Mouse (Mus musculus): ENCODE data around the gene Clptm1l.

Clptm1l gene

GRCm38 (mm10) chr13:73603522-73604155, at the start of gene Clptm1l:
Gene Clptm1l, plus strand, starts transcription at chr13:73604006.
- peak; percentile 98 for DNase-seq (ENCODE audit: low read depth, low spot score)

DNA sequence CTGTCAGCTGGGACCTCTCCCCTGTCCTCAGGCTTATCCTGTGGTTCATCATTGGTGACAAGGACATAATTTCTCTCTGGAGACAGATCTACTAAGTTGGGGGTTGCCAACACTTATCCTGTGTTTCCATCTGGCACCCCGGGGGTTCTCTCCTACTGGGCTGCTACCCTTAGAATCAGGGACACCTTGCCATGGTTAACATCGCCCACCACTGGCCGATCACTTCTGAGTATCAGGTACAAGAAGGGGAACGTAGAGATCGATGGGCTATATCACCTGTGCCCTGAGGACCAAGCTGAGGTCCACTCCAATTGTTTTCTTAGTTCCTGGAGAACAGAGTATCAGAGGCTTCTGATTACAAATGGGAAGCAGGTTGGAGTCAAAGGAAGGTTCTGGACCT, 39.6 kb upstream of the Clptm1l start:
- no peak for DNase-seq (ENCODE audit: low read depth, low spot score)

- peak; percentile 59 for DNase-seq (ENCODE audit: low read depth, low spot score)
These were observed 28.8 kb upstream of the Clptm1l start for GRCm38 (mm10) chr13:73575051-73575450.

GRCm38 (mm10) chr13:73577277-73577676, 26.5 kb upstream of the Clptm1l start:
- no peak for DNase-seq (ENCODE audit: low read depth, low spot score)

- DNase-seq (ENCODE audit: low read depth, low spot score): no peak
These were observed 12.3 kb upstream of the Clptm1l start for GRCm38 (mm10) chr13:73591488-73591887.

DNA sequence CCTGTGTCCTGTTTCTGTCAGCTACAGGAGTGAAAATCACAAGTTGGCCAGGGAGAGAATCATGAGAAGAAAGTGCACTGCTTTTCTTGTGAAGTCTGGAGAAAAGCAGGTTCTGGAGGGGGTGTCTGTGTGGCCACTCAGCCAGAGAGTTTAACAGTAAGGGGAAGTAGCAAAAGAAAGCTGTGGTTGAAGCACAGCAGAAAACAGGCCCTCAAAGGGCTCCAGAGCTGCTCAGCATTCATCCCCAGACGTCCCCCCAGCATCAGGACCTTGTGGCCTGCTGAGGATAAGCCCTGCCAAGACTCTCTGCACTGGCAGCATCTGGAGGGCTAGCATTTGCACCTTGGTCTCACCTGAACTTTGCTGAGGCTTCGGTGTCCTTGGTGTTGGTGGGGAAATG, 11.3 kb upstream of the Clptm1l start:
- no peak for DNase-seq (ENCODE audit: low read depth, low spot score)

DNA sequence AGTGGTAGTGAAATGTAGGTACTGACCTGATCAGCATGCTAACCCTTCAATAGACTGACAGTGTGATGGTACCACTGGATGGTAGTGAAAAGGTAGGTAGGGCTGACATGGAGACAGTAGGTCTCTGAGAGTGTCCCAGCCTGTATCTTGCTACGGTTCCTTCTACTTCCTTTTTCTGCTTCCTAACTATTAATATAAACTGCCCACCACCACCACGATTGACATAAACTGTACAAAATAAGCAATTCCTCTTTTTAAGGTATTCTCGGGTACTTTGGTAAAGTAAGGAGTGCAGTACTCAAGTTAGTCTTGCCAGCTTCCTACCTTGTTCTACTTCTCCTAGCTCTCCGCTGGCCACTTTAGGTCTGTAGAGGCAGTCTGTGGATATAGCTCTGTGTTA, 7.5 kb upstream of the Clptm1l start:
- DNase-seq (ENCODE audit: low read depth, low spot score): no peak

DNA sequence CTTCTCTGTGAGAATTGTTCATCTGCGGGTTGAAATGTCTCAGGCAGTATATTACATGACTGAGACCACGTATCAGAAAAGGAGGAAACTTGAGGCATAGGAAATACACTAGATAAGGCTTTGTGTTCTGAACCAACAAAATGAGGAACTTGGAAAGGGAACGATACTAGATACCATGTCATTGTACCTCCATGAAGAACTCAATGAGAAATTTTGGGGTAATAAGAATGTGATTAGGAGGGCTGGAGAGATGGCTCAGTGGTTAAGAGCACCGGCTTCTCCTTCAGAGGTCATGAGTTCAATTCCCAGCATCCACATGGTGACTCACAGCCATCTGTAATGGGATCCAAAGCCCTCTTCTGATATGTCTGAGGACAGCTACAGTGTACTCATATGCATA, 3.6 kb upstream of the Clptm1l start:
- no peak for DNase-seq (ENCODE audit: low read depth, low spot score)

GRCm38 (mm10) chr13:73603046-73603445, 760 bp upstream of the Clptm1l start:
- DNase-seq (ENCODE audit: low read depth, low spot score): peak; percentile 6

DNA sequence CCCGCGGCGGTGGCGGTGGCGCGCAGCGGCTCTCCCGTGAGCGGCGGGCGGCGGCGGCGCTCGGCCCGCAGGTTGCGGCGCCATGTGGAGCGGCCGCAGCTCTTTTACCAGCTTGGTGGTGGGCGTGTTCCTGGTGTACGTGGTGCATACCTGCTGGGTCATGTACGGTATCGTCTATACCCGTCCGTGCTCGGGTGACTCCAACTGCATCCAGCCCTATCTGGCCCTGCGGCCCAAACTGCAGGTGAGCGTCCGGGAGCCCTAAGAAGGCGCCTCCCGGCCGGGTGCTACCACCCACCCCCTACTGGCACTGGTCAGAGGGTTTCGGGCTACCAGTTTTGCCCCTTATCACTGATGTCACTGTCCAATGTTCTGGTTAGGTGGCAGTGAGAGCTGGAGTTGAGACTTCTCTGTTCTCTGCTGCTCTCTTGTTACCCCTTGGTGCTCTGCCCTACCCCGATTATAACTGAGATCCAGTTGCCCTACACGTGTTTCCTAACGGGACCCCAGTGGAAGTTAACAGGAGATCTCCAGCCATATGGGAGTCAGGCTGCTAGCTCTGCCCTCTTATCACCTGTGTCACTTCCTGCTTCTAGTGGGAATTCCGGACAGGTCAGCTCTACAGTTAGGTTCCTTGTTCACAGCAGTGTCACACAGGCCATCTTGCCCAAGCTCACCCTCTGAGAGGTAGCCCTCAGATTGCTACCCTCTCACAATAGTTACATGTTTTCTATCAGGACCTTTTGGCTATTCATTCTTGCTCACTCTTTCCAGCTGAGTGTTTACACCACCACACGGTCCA, 551 bp downstream of the Clptm1l start:
- peak; percentile 12 for DNase-seq (ENCODE audit: low read depth, low spot score)

DNA sequence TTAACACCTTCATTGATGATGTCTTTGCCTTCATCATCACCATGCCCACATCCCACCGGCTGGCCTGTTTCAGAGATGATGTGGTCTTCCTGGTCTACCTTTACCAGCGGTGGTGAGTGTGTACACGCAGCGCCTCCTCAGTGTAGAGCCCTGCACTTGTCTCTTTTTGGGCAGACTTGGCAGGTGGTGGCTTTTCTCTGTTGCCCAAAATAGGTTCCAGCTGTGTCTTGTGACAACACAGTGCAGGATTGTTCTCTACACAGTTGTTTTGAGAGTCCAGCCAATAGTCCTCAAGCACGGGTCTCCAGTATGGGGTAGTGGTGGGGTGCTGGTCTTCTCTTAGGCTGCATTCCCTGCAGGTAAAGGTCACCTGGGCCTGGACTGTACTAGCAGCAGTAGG, 14.6 kb downstream of the Clptm1l start:
- no peak for DNase-seq (ENCODE audit: low read depth, low spot score)

- DNase-seq (ENCODE audit: low read depth, low spot score): peak; percentile 70
These were observed 16.8 kb downstream of the Clptm1l start for GRCm38 (mm10) chr13:73620637-73621036.

GRCm38 (mm10) chr13:73626410-73626744, 22.6 kb downstream of the Clptm1l start:
- DNase-seq (ENCODE audit: low read depth, low spot score): no peak

GRCm38 (mm10) chr13:73626745-73627549, 23.1 kb downstream of the Clptm1l start, which contains the start of gene Tert:
Gene Tert, plus strand, starts transcription at chr13:73626911.
- peak; percentile 96 for DNase-seq (ENCODE audit: low read depth, low spot score)

- DNase-seq (ENCODE audit: low read depth, low spot score): no peak
These were observed 24.8 kb downstream of the Clptm1l start for GRCm38 (mm10) chr13:73628586-73629113.

DNA sequence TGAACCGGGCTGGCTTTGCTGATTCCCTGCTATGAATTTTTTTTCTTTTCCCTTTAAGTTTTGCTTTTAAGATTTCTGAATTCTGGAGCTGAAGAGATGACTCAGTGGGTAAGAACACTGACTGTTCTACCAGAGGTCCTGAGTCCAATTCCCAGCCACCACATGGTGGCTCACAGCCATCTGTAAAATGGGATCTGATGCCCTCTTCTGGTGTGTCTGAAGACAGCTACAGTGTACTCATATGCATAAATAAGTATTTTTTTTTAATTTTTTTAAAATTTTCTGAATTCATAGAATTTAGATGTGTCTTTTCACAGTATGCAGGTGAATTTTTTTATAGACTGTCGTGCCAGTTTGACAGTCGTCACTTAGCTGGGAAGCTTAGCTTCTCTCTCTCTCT, 28.0 kb downstream of the Clptm1l start:
- no peak for DNase-seq (ENCODE audit: low read depth, low spot score)

GRCm38 (mm10) chr13:73637826-73638225, 34.0 kb downstream of the Clptm1l start:
- no peak for DNase-seq (ENCODE audit: low read depth, low spot score)

DNA sequence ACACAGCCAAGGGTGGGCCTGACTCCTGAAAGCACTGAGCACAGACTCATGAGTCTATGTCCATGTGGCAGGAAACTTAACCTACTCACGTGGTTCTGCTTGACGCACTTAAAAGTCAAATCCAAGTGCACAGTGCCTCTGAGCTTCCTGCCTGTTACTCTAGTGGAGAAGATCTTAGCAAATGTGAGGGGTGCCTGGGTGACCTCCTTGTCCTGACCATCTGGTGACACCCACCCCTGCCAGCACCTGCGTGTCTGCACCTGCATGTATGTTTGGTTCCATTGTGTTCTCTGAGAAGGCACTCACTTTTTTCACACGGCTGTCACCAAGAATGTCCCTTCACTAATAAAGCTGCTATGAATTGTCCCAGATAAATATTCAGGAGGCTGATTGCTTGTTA, 37.5 kb downstream of the Clptm1l start:
- no peak for DNase-seq (ENCODE audit: low read depth, low spot score)

- peak; percentile 80 for DNase-seq (ENCODE audit: low read depth, low spot score)
These were observed 42.7 kb downstream of the Clptm1l start for GRCm38 (mm10) chr13:73646397-73647087.

DNA sequence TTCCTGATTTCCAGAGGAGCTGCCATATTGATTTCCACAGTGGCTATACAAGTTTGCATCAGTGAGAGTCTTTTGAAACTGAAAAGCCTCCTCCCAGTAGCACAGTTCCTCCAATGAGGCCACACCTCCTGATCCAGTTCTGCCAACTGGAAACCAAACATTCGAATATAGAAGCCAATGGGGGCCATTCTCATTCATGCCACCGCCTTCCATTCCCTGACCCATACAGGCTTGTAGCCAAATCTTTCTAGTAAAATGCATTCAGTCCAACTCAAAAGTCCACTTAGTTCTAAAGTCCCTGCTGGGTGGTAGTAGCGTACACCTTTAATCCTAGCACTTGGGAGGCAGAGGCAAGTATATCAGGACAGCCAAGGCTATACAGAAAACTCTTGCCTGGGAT, 49.5 kb downstream of the Clptm1l start:
- DNase-seq (ENCODE audit: low read depth, low spot score): peak; percentile 14

- DNase-seq (ENCODE audit: low read depth, low spot score): no peak
These were observed 51.2 kb downstream of the Clptm1l start for GRCm38 (mm10) chr13:73654976-73655375.

- DNase-seq (ENCODE audit: low read depth, low spot score): no peak
These were observed 55.1 kb downstream of the Clptm1l start for GRCm38 (mm10) chr13:73658953-73659352.

All from ZHBTc4 (cell line).